In genomic region chr4:106798908-106799546, GRCm38 (mm10) we compare ENCODE assay signal across 8 mouse cellular contexts. TPM values are rescaled to one million over a fixed set of nuclear protein-coding genes. Genes with fewer than 3 reads are reported as not detected.
DNase-seq lines count a peak whose midpoint lies in the region; ATAC-seq lines count a peak whose summit lies in the region.

No protein-coding gene starts in this region.

- peak; percentile 50 for DNase-seq in gastrocnemius, postnatal 25 days
- no peak for DNase-seq in gastrocnemius, postnatal 4 days (ENCODE audit: low spot score in 2 of 2)
- DNase-seq in 3134 (ENCODE audit: extremely low read depth, insufficient read length, low spot score) = peak; percentile 35
- DNase-seq in limb, embryonic 11.5 days (ENCODE audit: low spot score) = peak; percentile 74
- no peak for DNase-seq in urinary bladder, postnatal 10 days (ENCODE audit: low spot score)
- no peak for DNase-seq in ovary, postnatal 36 days (ENCODE audit: low spot score)
- DNase-seq in midbrain, embryonic 11.5 days (ENCODE audit: low spot score, missing footprints) = no peak

- WGBS in embryonic facial prominence, embryonic 15.5 days = 44% methylated on average over 10 of the region's 10 CpGs
- WGBS in limb, embryonic 11.5 days = 24% methylated on average over 10 of the region's 10 CpGs
- 72% methylated on average over 10 of the region's 10 CpGs for WGBS in midbrain, embryonic 11.5 days

- peak overlapping the region; percentile 40 for H3K27ac ChIP-seq in embryonic facial prominence, embryonic 15.5 days (replicated peaks)
- peak overlapping the region; percentile 57 for H3K27ac ChIP-seq in limb, embryonic 11.5 days (replicated peaks; ENCODE audit: low read depth, low read length)
- H3K27ac ChIP-seq in midbrain, embryonic 11.5 days (ENCODE audit: low read depth, low read length) = no peak overlapping the region

- no peaks in the 10 kb centered on the region for H3K27me3 ChIP-seq in embryonic facial prominence, embryonic 15.5 days
- no peaks in the 10 kb centered on the region for H3K27me3 ChIP-seq in limb, embryonic 11.5 days (ENCODE audit: control insufficient read depth, insufficient read depth, low read length)
- no peaks in the 10 kb centered on the region for H3K27me3 ChIP-seq in midbrain, embryonic 11.5 days (ENCODE audit: control insufficient read depth, insufficient read depth, low read length)

- peak overlapping the region; percentile 28 for H3K4me3 ChIP-seq in embryonic facial prominence, embryonic 15.5 days (replicated peaks)
- peak overlapping the region; percentile 17; the same call in 1 of the 2 replicates for H3K4me3 ChIP-seq in limb, embryonic 11.5 days (ENCODE audit: low read depth, low read length)
- H3K4me3 ChIP-seq in midbrain, embryonic 11.5 days (ENCODE audit: low read depth, low read length) = no peak overlapping the region

- H3K9me3 ChIP-seq in embryonic facial prominence, embryonic 15.5 days (replicated peaks) = no peaks in the 10 kb centered on the region
- H3K9me3 ChIP-seq in limb, embryonic 11.5 days (ENCODE audit: control insufficient read depth, low read length) = no peaks in the 10 kb centered on the region
- H3K9me3 ChIP-seq in midbrain, embryonic 11.5 days (ENCODE audit: control insufficient read depth, low read length) = no peaks in the 10 kb centered on the region

- peaks cover 23% of the 10 kb centered on the region for H3K4me1 ChIP-seq in embryonic facial prominence, embryonic 15.5 days
- H3K4me1 ChIP-seq in limb, embryonic 11.5 days (ENCODE audit: control insufficient read depth, insufficient read depth, low read length) = peaks cover 27% of the 10 kb centered on the region
- H3K4me1 ChIP-seq in midbrain, embryonic 11.5 days (ENCODE audit: control insufficient read depth, insufficient read depth, low read length) = peaks cover 4% of the 10 kb centered on the region; the same call in 1 of the 2 replicates

- no peaks in the 10 kb centered on the region for H3K36me3 ChIP-seq in embryonic facial prominence, embryonic 15.5 days
- no peaks in the 10 kb centered on the region for H3K36me3 ChIP-seq in limb, embryonic 11.5 days (ENCODE audit: control insufficient read depth, insufficient read depth, low read length)
- H3K36me3 ChIP-seq in midbrain, embryonic 11.5 days (ENCODE audit: control insufficient read depth, insufficient read depth, low read length) = no peaks in the 10 kb centered on the region

- H3K9ac ChIP-seq in embryonic facial prominence, embryonic 15.5 days = peak overlapping the region; percentile 13; the same call in 1 of the 2 replicates
- no peak overlapping the region; the same call in none of the 2 replicates for H3K9ac ChIP-seq in limb, embryonic 11.5 days (ENCODE audit: low read length)
- H3K9ac ChIP-seq in midbrain, embryonic 11.5 days (ENCODE audit: low read length) = no peak overlapping the region

- ATAC-seq in embryonic facial prominence, embryonic 15.5 days (ENCODE audit: insufficient number of reproducible peaks, low FRiP score, low TSS enrichment, low read depth) = no peak
- ATAC-seq in limb, embryonic 11.5 days (ENCODE audit: insufficient number of reproducible peaks, low FRiP score, low TSS enrichment, low read depth) = peak; percentile 70; the same call in 1 of the 2 replicates
- ATAC-seq in midbrain, embryonic 11.5 days (ENCODE audit: low FRiP score) = no peak

- peak overlapping the region; percentile 49 for H3K4me2 ChIP-seq in embryonic facial prominence, embryonic 15.5 days (replicated peaks)
- peak overlapping the region; percentile 51 for H3K4me2 ChIP-seq in limb, embryonic 11.5 days (ENCODE audit: low read depth, severe bottlenecking)
- no peak overlapping the region for H3K4me2 ChIP-seq in midbrain, embryonic 11.5 days

RNA-seq across cellular contexts. Expression of gene Acot11, which starts 5.8 kb away (rescaled TPM):
- 10 to 100 TPM in 1 of 2 experiments, 1 to 10 TPM in 1; 7.8 to 14.3 TPM for total RNA-seq in gastrocnemius, postnatal 25 days (2021)
- 10 to 100 TPM; 12.3 to 15.8 TPM for total RNA-seq in gastrocnemius, postnatal 4 days (2021)
- polyA plus RNA-seq in embryonic facial prominence, embryonic 15.5 days (2015; fragmentation: Nextera tagmentation; extraction: Ambion mirVana) = 3.0 and 4.1 TPM in 2 replicates
- polyA plus RNA-seq in limb, embryonic 11.5 days (2014; fragmentation: Nextera tagmentation; extraction: Ambion mirVana) = 6.5 and 10.1 TPM in 2 replicates
- polyA plus RNA-seq in midbrain, embryonic 11.5 days (2014; fragmentation: Nextera tagmentation; extraction: Ambion mirVana) = 1.3 TPM in 2 replicates

Comparison
In these comparisons a context has a peak if more than half of its experiments do, and no peak if none do; other contexts are left out.
1. DNase-seq: peak in gastrocnemius, postnatal 25 days (single experiment), 3134 (single experiment) and limb, embryonic 11.5 days (single experiment); none in gastrocnemius, postnatal 4 days (0 of 2), urinary bladder, postnatal 10 days (single experiment), ovary, postnatal 36 days (single experiment) and midbrain, embryonic 11.5 days (single experiment).